Mouse (Mus musculus): ENCODE measurements around the gene Gprc5d. TPM values are rescaled to one million over a fixed set of nuclear protein-coding genes. Genes with fewer than 3 reads are reported as not detected.

The Gprc5d gene
- total RNA-seq, 1 experiment from 2014 or later: not detected

GRCm38 (mm10) chr6:135089786-135090185 lies 28.3 kb downstream of the Gprc5d start:
- ATAC-seq (replicated peaks in 1 of 2; ENCODE audit: insufficient read depth in 1 of 2, low FRiP score in 2 of 2, low TSS enrichment in 1 of 2, low read depth in 1 of 2, poor library complexity in 2 of 2, severe bottlenecking in 2 of 2): no peak

- peak; percentile 92 to 94 for ATAC-seq (replicated peaks in 1 of 2; ENCODE audit: insufficient read depth in 1 of 2, low FRiP score in 2 of 2, low TSS enrichment in 1 of 2, low read depth in 1 of 2, poor library complexity in 2 of 2, severe bottlenecking in 2 of 2)
Observed at GRCm38 (mm10) chr6:135087721-135088451, 30.2 kb downstream of the Gprc5d start.

GRCm38 (mm10) chr6:135085703-135086102 lies 32.4 kb downstream of the Gprc5d start:
- ATAC-seq (replicated peaks in 1 of 2; ENCODE audit: insufficient read depth in 1 of 2, low FRiP score in 2 of 2, low TSS enrichment in 1 of 2, low read depth in 1 of 2, poor library complexity in 2 of 2, severe bottlenecking in 2 of 2): no peak

GRCm38 (mm10) chr6:135083991-135084502 lies 34.0 kb downstream of the Gprc5d start:
- no peak for ATAC-seq (replicated peaks in 1 of 2; ENCODE audit: insufficient read depth in 1 of 2, low FRiP score in 2 of 2, low TSS enrichment in 1 of 2, low read depth in 1 of 2, poor library complexity in 2 of 2, severe bottlenecking in 2 of 2)

- ATAC-seq (replicated peaks in 1 of 2; ENCODE audit: insufficient read depth in 1 of 2, low FRiP score in 2 of 2, low TSS enrichment in 1 of 2, low read depth in 1 of 2, poor library complexity in 2 of 2, severe bottlenecking in 2 of 2): no peak
Observed at GRCm38 (mm10) chr6:135078420-135078819, 39.7 kb downstream of the Gprc5d start.

GRCm38 (mm10) chr6:135076202-135076601 lies 41.9 kb downstream of the Gprc5d start:
- ATAC-seq (replicated peaks in 1 of 2; ENCODE audit: insufficient read depth in 1 of 2, low FRiP score in 2 of 2, low TSS enrichment in 1 of 2, low read depth in 1 of 2, poor library complexity in 2 of 2, severe bottlenecking in 2 of 2): no peak

GRCm38 (mm10) chr6:135074405-135074947 lies 43.6 kb downstream of the Gprc5d start:
- ATAC-seq (replicated peaks in 1 of 2; ENCODE audit: insufficient read depth in 1 of 2, low FRiP score in 2 of 2, low TSS enrichment in 1 of 2, low read depth in 1 of 2, poor library complexity in 2 of 2, severe bottlenecking in 2 of 2): no peak

- no peak for ATAC-seq (replicated peaks in 1 of 2; ENCODE audit: insufficient read depth in 1 of 2, low FRiP score in 2 of 2, low TSS enrichment in 1 of 2, low read depth in 1 of 2, poor library complexity in 2 of 2, severe bottlenecking in 2 of 2)
Observed at GRCm38 (mm10) chr6:135070347-135070746, 47.7 kb downstream of the Gprc5d start.

GRCm38 (mm10) chr6:135069856-135070255 lies 48.2 kb downstream of the Gprc5d start:
- ATAC-seq (replicated peaks in 1 of 2; ENCODE audit: insufficient read depth in 1 of 2, low FRiP score in 2 of 2, low TSS enrichment in 1 of 2, low read depth in 1 of 2, poor library complexity in 2 of 2, severe bottlenecking in 2 of 2): no peak

GRCm38 (mm10) chr6:135068221-135068620 lies 49.9 kb downstream of the Gprc5d start:
- no peak for ATAC-seq (replicated peaks in 1 of 2; ENCODE audit: insufficient read depth in 1 of 2, low FRiP score in 2 of 2, low TSS enrichment in 1 of 2, low read depth in 1 of 2, poor library complexity in 2 of 2, severe bottlenecking in 2 of 2)

- ATAC-seq (replicated peaks in 1 of 2; ENCODE audit: insufficient read depth in 1 of 2, low FRiP score in 2 of 2, low TSS enrichment in 1 of 2, low read depth in 1 of 2, poor library complexity in 2 of 2, severe bottlenecking in 2 of 2): no peak
Observed at GRCm38 (mm10) chr6:135066795-135067445, 51.2 kb downstream of the Gprc5d start.

- peak; percentile 84 to 92 for ATAC-seq (replicated peaks in 1 of 2; ENCODE audit: insufficient read depth in 1 of 2, low FRiP score in 2 of 2, low TSS enrichment in 1 of 2, low read depth in 1 of 2, poor library complexity in 2 of 2, severe bottlenecking in 2 of 2)
Observed at GRCm38 (mm10) chr6:135065236-135065957, 52.7 kb downstream of the Gprc5d start, which contains the start of gene Gprc5a. Gene Gprc5a (plus strand): TSS chr6:135065651.

GRCm38 (mm10) chr6:135064621-135065020 lies 53.5 kb downstream of the Gprc5d start:
- ATAC-seq (replicated peaks in 1 of 2; ENCODE audit: insufficient read depth in 1 of 2, low FRiP score in 2 of 2, low TSS enrichment in 1 of 2, low read depth in 1 of 2, poor library complexity in 2 of 2, severe bottlenecking in 2 of 2): no peak

- no peak for ATAC-seq (replicated peaks in 1 of 2; ENCODE audit: insufficient read depth in 1 of 2, low FRiP score in 2 of 2, low TSS enrichment in 1 of 2, low read depth in 1 of 2, poor library complexity in 2 of 2, severe bottlenecking in 2 of 2)
Observed at GRCm38 (mm10) chr6:135060728-135061127, 57.4 kb downstream of the Gprc5d start.
